Mouse (Mus musculus) embryonic facial prominence, embryonic 13.5 days (tissue): ENCODE results near the gene B3gnt6. TPM values are rescaled to one million over a fixed set of nuclear protein-coding genes. Genes with fewer than 3 reads are reported as not detected.

Source experiments
- ATAC-seq: fragments of 200-750 bp; cut with Nextera tagmentation; 2 replicates; pipeline ENCODE4 v1.8.0; 2017; ENCODE audit warnings: low read depth; ENCODE audit not compliant: insufficient number of reproducible peaks, insufficient read depth, low FRiP score, low TSS enrichment
- H3K27ac ChIP-seq: fragments of 300-500 bp; sonication (generic); 2 replicates; pipeline ENCODE4 v1.5.1; 2015; ENCODE audit warnings: moderate library complexity, mild to moderate bottlenecking, inconsistent platforms
- H3K27me3 ChIP-seq: fragments of 300-500 bp; sonication (generic); 2 replicates; pipeline ENCODE4 v1.6.1; 2015; ENCODE audit warnings: mild to moderate bottlenecking, inconsistent platforms
- H3K36me3 ChIP-seq: fragments of 300-500 bp; sonication (generic); 2 replicates; pipeline ENCODE4 v1.6.1; 2015; ENCODE audit warnings: mild to moderate bottlenecking, inconsistent platforms
- H3K4me1 ChIP-seq: fragments of 300-500 bp; sonication (generic); 2 replicates; pipeline ENCODE4 v1.6.1; 2015; ENCODE audit warnings: inconsistent platforms
- H3K4me2 ChIP-seq: fragments of 300-500 bp; sonication (generic); 2 replicates; pipeline ENCODE4 v1.6.1; 2015; ENCODE audit warnings: moderate library complexity, mild to moderate bottlenecking, inconsistent platforms
- H3K4me3 ChIP-seq: fragments of 300-500 bp; sonication (generic); 2 replicates; pipeline ENCODE4 v1.5.1; 2015; ENCODE audit warnings: mild to moderate bottlenecking, inconsistent platforms
- H3K9ac ChIP-seq: fragments of 300-500 bp; sonication (generic); 2 replicates; pipeline ENCODE4 v1.6.1; 2015; ENCODE audit warnings: mild to moderate bottlenecking, inconsistent platforms
- H3K9me3 ChIP-seq: fragments of 300-500 bp; sonication (generic); 2 replicates; pipeline ENCODE4 v1.6.1; 2016; ENCODE audit warnings: inconsistent platforms
- WGBS: fragments of 180-500 bp; shearing (Covaris S2); methylation state at CpG from one replicate; pipeline ENCODE4 v1.1.7; 2015; ENCODE audit warnings: mixed read lengths; 5-methylcytosine and 5-hydroxymethylcytosine counted together
- polyA plus RNA-seq: library from polyadenylated mRNA; unstranded; fragments of >200 nt; fragmentation: Nextera tagmentation; extraction: Ambion mirVana; gene quantifications from 2 replicates; pipeline ENCODE4 v1.2.1, GENCODE M21; 2015

The B3gnt6 gene
- polyA plus RNA-seq, 1 experiment from 2014 or later, result not detected

DNA sequence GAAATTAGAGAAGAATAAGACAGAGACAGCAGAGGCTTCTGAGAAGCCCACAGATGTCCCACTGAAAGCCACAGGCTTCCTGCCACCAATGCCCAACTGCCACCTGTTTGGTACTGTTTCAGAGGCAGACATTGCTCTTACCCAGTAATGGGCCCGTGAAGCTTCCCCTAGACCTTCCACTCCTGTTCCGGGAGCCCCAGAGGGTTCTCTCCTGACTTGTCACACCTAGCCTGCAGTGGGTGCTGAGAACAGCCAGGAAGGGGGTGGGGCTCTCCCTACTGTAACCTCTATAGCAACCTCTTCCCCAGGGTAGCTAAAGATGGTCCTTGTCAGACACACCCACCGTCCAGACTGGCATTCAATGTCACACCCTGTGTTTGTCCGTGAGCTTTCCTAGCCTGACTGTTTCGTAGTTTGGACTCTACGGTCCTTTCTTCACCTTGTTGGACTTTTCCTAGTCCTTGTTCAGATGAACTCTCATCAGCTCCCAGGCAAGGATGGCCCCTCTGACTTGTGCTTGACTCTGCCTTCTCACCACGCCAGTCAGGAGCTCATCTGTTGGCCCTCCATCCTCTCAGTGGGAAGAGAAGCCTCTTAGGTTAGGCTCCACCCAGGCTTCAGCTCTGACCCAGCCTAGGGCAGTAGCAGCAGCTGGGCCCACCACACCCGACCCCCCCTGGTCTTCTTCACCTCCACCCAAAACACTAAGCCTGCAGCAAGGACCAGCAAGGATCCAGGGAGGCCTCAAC lies 22.8 kb downstream of the B3gnt6 start:
- no peak overlapping the region for H3K27ac ChIP-seq
- no peak for ATAC-seq
- WGBS, result 71% methylated on average over 8 of the region's 8 CpGs
- H3K36me3 ChIP-seq, result no peaks in the 10 kb centered on the region
- H3K9ac ChIP-seq, result no peak overlapping the region
- H3K9me3 ChIP-seq, result no peaks in the 10 kb centered on the region
- peaks cover 3% of the 10 kb centered on the region for H3K27me3 ChIP-seq
- H3K4me2 ChIP-seq, result peak overlapping the region; percentile 82
- H3K4me1 ChIP-seq, result peaks cover 21% of the 10 kb centered on the region
- no peak overlapping the region for H3K4me3 ChIP-seq

- 62% methylated on average over 4 of the region's 4 CpGs for WGBS
- H3K4me2 ChIP-seq, result no peak overlapping the region
- no peak for ATAC-seq
- peaks cover 32% of the 10 kb centered on the region for H3K4me1 ChIP-seq
- H3K9ac ChIP-seq, result no peak overlapping the region
- peaks cover 3% of the 10 kb centered on the region for H3K27me3 ChIP-seq
- no peaks in the 10 kb centered on the region for H3K9me3 ChIP-seq
- no peak overlapping the region for H3K4me3 ChIP-seq
- H3K27ac ChIP-seq, result no peak overlapping the region
- no peaks in the 10 kb centered on the region for H3K36me3 ChIP-seq
These were observed 24.2 kb downstream of the B3gnt6 start for GRCm38 (mm10) chr7:98174883-98175755.

GRCm38 (mm10) chr7:98173408-98173807 lies 25.9 kb downstream of the B3gnt6 start:
- Histone ChIP-seq H3K4me2 (no peak overlapping the region), H3K27ac (no peak overlapping the region), H3K9ac (no peak overlapping the region), H3K9me3 (no peaks in the 10 kb centered on the region), H3K4me1 (peaks cover 28% of the 10 kb centered on the region), H3K4me3 (no peak overlapping the region), H3K36me3 (no peaks in the 10 kb centered on the region), H3K27me3 (peaks cover 3% of the 10 kb centered on the region)
- no peak for ATAC-seq
- 40% methylated on average over 4 of the region's 4 CpGs for WGBS

- 74% methylated on average over 8 of the region's 8 CpGs for WGBS
- Histone ChIP-seq H3K27me3 (peaks cover 3% of the 10 kb centered on the region), H3K9me3 (no peaks in the 10 kb centered on the region), H3K27ac (no peak overlapping the region), H3K36me3 (no peaks in the 10 kb centered on the region), H3K4me2 (no peak overlapping the region), H3K4me1 (peaks cover 25% of the 10 kb centered on the region), H3K4me3 (no peak overlapping the region), H3K9ac (no peak overlapping the region)
- no peak for ATAC-seq
These were observed 26.6 kb downstream of the B3gnt6 start for GRCm38 (mm10) chr7:98172661-98173060.

GRCm38 (mm10) chr7:98171141-98172073 lies 27.9 kb downstream of the B3gnt6 start:
- H3K9me3 ChIP-seq, result no peaks in the 10 kb centered on the region
- H3K4me2 ChIP-seq, result no peak overlapping the region
- 0 out of 2 replicates have a peak, but pooled peaks have one; percentile 29 for ATAC-seq
- 27% methylated on average over 6 of the region's 6 CpGs for WGBS
- peaks cover 2% of the 10 kb centered on the region; the same call in 1 of the 2 replicates for H3K27me3 ChIP-seq
- peaks cover 17% of the 10 kb centered on the region for H3K4me1 ChIP-seq
- no peak overlapping the region for H3K4me3 ChIP-seq
- peak overlapping the region; percentile 29; the same call in 1 of the 2 replicates for H3K27ac ChIP-seq
- H3K36me3 ChIP-seq, result no peaks in the 10 kb centered on the region
- H3K9ac ChIP-seq, result 0 out of 2 replicates have a peak overlapping the region, but pooled peaks have one; percentile 7

GRCm38 (mm10) chr7:98164999-98165528 lies 34.2 kb downstream of the B3gnt6 start:
- no peak; the same call in 1 of the 2 replicates for ATAC-seq
- H3K4me2 ChIP-seq, result no peak overlapping the region
- 0 out of 2 replicates have a peak overlapping the region, but pooled peaks have one; percentile 40 for H3K9ac ChIP-seq
- peak overlapping the region; percentile 78; the same call in 1 of the 2 replicates for H3K27ac ChIP-seq
- H3K4me1 ChIP-seq, result peaks cover 24% of the 10 kb centered on the region
- H3K36me3 ChIP-seq, result no peaks in the 10 kb centered on the region
- no peaks in the 10 kb centered on the region for H3K9me3 ChIP-seq
- WGBS, result 57% methylated on average over 10 of the region's 10 CpGs
- H3K27me3 ChIP-seq, result no peaks in the 10 kb centered on the region
- H3K4me3 ChIP-seq, result no peak overlapping the region

DNA sequence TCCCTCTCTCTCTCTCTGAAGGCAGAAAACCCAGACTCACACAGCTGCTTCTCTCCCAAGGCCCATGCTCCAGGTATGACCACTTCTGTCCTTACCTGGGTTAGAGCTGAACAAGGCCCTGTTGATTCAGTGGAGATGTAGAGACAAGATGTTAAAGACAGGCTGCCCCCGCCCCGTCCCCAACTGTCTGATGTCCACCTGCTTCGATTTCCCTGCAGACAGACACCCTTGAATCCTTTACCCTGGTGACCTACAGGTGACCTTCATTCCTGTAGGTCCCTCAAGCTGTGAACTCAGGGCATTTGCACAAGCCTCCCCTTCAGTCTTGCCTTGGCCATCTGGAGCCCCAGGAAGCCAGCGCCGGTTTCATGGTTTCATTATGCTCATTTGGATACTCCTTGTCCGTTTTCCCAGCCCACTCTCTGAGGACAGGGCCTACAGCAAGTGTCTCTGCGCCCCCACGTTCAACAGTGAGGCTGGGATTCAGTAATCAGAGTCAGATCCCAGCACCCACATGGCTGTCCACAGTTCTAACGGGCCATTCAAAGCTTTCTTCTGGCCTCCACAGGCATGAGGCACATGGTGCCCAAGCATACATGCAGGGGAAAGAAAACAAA lies 34.8 kb downstream of the B3gnt6 start:
- Histone ChIP-seq H3K27ac (peak overlapping the region; percentile 78; the same call in 1 of the 2 replicates), H3K36me3 (no peaks in the 10 kb centered on the region), H3K27me3 (no peaks in the 10 kb centered on the region), H3K9me3 (no peaks in the 10 kb centered on the region), H3K4me1 (peaks cover 30% of the 10 kb centered on the region), H3K4me3 (no peak overlapping the region), H3K9ac (no peak overlapping the region), H3K4me2 (no peak overlapping the region)
- ATAC-seq, result no peak
- WGBS, result 56% methylated on average over 9 of the region's 9 CpGs

GRCm38 (mm10) chr7:98163700-98164099 lies 35.6 kb downstream of the B3gnt6 start:
- Histone ChIP-seq H3K9me3 (no peaks in the 10 kb centered on the region), H3K4me3 (no peak overlapping the region), H3K36me3 (no peaks in the 10 kb centered on the region), H3K9ac (no peak overlapping the region), H3K27me3 (no peaks in the 10 kb centered on the region), H3K4me1 (peaks cover 37% of the 10 kb centered on the region), H3K4me2 (no peak overlapping the region), H3K27ac (no peak overlapping the region)
- no peak for ATAC-seq
- 52% methylated on average over 3 of the region's 3 CpGs for WGBS

- no peak for ATAC-seq
- Histone ChIP-seq H3K9ac (no peak overlapping the region), H3K36me3 (no peaks in the 10 kb centered on the region), H3K4me3 (no peak overlapping the region), H3K4me1 (peaks cover 40% of the 10 kb centered on the region), H3K4me2 (no peak overlapping the region), H3K27me3 (no peaks in the 10 kb centered on the region), H3K9me3 (no peaks in the 10 kb centered on the region), H3K27ac (no peak overlapping the region)
- WGBS, result 73% methylated on average over 6 of the region's 6 CpGs
These were observed 37.0 kb downstream of the B3gnt6 start for GRCm38 (mm10) chr7:98162239-98162638.

DNA sequence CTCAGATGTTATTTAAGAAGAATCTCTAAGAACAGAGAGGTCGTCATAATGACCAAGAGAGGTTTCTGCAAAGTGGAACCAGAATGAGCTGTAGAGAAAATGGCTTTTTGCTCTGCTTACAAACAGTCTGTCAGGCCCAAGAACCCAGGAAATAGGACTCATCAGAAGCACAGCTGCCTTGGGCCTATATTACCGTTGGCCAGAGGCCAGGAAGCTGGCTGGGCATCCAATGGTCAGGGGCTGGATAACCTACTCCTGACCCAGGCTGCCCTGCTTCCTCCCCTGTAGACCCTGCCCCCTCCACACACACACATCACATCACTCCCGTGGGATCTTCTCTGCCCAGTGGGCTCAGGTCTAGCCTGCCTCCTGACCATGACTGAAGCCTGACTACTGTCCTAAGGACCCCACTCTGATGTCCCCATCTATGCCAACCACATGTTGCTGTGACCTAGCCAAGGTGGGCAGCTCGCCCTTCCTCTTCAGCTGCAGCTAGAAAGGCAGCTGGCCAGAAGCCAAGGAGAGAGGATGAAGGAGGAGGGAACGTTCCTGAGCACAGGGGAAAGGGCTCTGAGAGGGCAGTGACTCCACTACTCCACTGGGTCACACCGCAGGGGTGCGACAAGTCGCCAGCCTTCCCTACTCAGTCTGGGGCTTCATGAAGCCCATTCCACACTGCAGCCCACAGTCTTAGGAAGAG lies 39.1 kb downstream of the B3gnt6 start:
- Histone ChIP-seq H3K27me3 (no peaks in the 10 kb centered on the region), H3K4me3 (no peak overlapping the region), H3K9ac (no peak overlapping the region), H3K9me3 (no peaks in the 10 kb centered on the region), H3K27ac (no peak overlapping the region), H3K36me3 (no peaks in the 10 kb centered on the region), H3K4me2 (no peak overlapping the region), H3K4me1 (peaks cover 51% of the 10 kb centered on the region)
- WGBS, result 40% methylated on average over 8 of the region's 8 CpGs
- no peak for ATAC-seq
